Mouse (Mus musculus) sigmoid colon, adult 10 weeks (tissue): Measurements from ENCODE around the gene Olfr970. TPM values are rescaled to one million over a fixed set of nuclear protein-coding genes. Genes with fewer than 3 reads are reported as not detected.

Experiments
- polyA plus RNA-seq: library from polyadenylated mRNA; stranded (reverse); fragments of 350-450 nt; fragmentation: Illumina TruSeq; extraction: RNeasy Lipid Tissue Mini Kit (QIAGEN cat#74804); gene quantifications from one replicate; pipeline ENCODE4 v1.2.3, GENCODE M21; 2014; ENCODE audit warnings: low read depth, low replicate concordance

The Olfr970 gene
- not detected for polyA plus RNA-seq

GRCm38 (mm10) chr9:39808560-39808959 lies at the start of gene Olfr970:
Gene Olfr970, plus strand, starts transcription at chr9:39808860.

GRCm38 (mm10) chr9:39783153-39783552 lies 25.5 kb upstream of the Olfr970 start, which contains the start of gene Olfr968:
Gene Olfr968, minus strand, starts transcription at chr9:39783253.

GRCm38 (mm10) chr9:39790558-39790957 lies 18.1 kb upstream of the Olfr970 start, which contains the start of gene Olfr969:
Gene Olfr969, plus strand, starts transcription at chr9:39790945.

GRCm38 (mm10) chr9:39836576-39836975 lies 27.9 kb downstream of the Olfr970 start, which contains the start of gene Olfr971:
Gene Olfr971, plus strand, starts transcription at chr9:39836876.

GRCm38 (mm10) chr9:39866122-39866521 lies 57.5 kb downstream of the Olfr970 start, which contains the start of gene Olfr972:
Gene Olfr972, plus strand, starts transcription at chr9:39866422.

Other genes starting within 250 kb of the Olfr970 start
- not detected for gene Olfr959, start 233.3 kb upstream of the Olfr970 start, polyA plus RNA-seq
- gene AW551984, start 204.5 kb upstream of the Olfr970 start, polyA plus RNA-seq: 11.8 TPM
- gene Olfr148, start 198.2 kb upstream of the Olfr970 start, polyA plus RNA-seq: not detected
- not detected for gene Olfr960, start 187.5 kb upstream of the Olfr970 start, polyA plus RNA-seq
- gene Olfr961, start 163.8 kb upstream of the Olfr970 start, polyA plus RNA-seq: not detected
- gene Olfr963, start 141.7 kb upstream of the Olfr970 start, polyA plus RNA-seq: not detected
- gene Olfr149, start 101.7 kb upstream of the Olfr970 start, polyA plus RNA-seq: not detected
- not detected for gene Olfr965, start 97.5 kb upstream of the Olfr970 start, polyA plus RNA-seq
- not detected for gene Olfr150, start 77.9 kb upstream of the Olfr970 start, polyA plus RNA-seq
- not detected for gene Olfr967, start 62.6 kb upstream of the Olfr970 start, polyA plus RNA-seq
- gene Olfr968, start 25.6 kb upstream of the Olfr970 start, polyA plus RNA-seq: not detected
- gene Olfr969, start 17.9 kb upstream of the Olfr970 start, polyA plus RNA-seq: not detected
- not detected for gene Olfr971, start 28.0 kb downstream of the Olfr970 start, polyA plus RNA-seq
- not detected for gene Olfr972, start 57.6 kb downstream of the Olfr970 start, polyA plus RNA-seq
- gene Olfr229, start 98.5 kb downstream of the Olfr970 start, polyA plus RNA-seq: not detected
- gene Olfr974, start 128.6 kb downstream of the Olfr970 start, polyA plus RNA-seq: not detected
- gene Olfr975, start 143.2 kb downstream of the Olfr970 start, polyA plus RNA-seq: not detected
- not detected for gene Olfr976, start 152.3 kb downstream of the Olfr970 start, polyA plus RNA-seq
- not detected for gene Olfr978, start 183.3 kb downstream of the Olfr970 start, polyA plus RNA-seq
- gene Olfr979, start 194.6 kb downstream of the Olfr970 start, polyA plus RNA-seq: not detected
- not detected for gene Olfr980, start 200.7 kb downstream of the Olfr970 start, polyA plus RNA-seq
- gene Olfr981, start 212.6 kb downstream of the Olfr970 start, polyA plus RNA-seq: not detected